Mouse (Mus musculus) left cerebral cortex, adult 9 months (tissue): ENCODE data around the gene Caskin2.
"Not testable (repeated sequence)": the region's sequence is repeated elsewhere in the genome, so short reads cannot be mapped to it uniquely, and the experiment has no call there.

Experiments
- DNase-seq, 2 experiments: peaks; one replicate each; pipeline ENCODE4 v3.0.0; 2022; ENCODE audit warnings: low spot score in 2 of 2

Caskin2 gene

GRCm38 (mm10) chr11:115813507-115814296 is at the start of gene Caskin2:
Caskin2 (minus strand) TSS chr11:115813639.
- peak; percentile 71 to 89 for DNase-seq

GRCm38 (mm10) chr11:115859143-115859945 is 45.9 kb upstream of the Caskin2 start:
- peak; percentile 7 to 54 for DNase-seq

- DNase-seq = no peak
Measured at GRCm38 (mm10) chr11:115858354-115858753, 44.9 kb upstream of the Caskin2 start, which contains the start of gene Myo15b. Myo15b (plus strand) TSS chr11:115858406.

DNA sequence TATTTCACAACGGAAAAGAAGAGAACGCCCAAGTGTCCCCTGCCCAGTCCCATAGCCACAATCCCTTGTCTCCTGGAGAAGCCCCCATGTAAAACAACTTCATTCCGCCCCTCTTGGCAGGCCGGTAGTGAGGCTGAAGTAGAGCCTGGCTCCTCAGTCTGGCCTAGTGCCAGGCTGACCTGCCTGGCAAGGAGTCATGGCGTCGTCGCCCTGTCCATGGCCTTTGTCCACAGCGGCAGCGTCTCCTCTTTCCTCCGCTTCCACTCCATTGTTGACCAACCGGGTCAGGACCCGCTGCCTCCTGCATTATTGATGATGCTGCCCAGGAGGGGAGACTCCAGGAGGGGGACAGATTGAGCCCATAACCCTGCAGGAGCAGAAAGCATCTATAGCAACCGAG is 44.5 kb upstream of the Caskin2 start:
- DNase-seq = no peak

- not testable (repeated sequence) for DNase-seq
Measured at GRCm38 (mm10) chr11:115857146-115857545, 43.7 kb upstream of the Caskin2 start.

DNA sequence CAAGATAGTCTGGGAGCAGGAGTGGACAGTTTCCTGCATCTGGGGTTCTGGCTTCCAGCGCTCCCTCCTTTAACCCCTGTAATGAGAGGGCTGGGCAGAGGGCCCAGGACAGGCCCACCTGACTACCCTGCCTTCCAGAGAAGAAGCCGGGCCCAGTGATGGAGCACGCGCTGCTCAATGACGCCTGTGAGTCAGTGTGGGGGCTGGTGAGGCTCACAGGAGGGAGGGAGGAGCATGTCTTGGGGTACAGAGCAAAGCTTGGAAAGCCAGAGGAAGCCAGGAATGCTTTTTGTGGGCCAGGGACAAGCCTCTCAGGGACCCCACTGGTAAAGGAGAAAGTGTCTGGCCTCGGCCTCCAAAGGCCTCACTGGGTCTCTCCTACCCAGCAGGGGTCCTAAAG is 41.2 kb upstream of the Caskin2 start:
- DNase-seq = peak in 1 of 2 experiments; percentile 17

DNA sequence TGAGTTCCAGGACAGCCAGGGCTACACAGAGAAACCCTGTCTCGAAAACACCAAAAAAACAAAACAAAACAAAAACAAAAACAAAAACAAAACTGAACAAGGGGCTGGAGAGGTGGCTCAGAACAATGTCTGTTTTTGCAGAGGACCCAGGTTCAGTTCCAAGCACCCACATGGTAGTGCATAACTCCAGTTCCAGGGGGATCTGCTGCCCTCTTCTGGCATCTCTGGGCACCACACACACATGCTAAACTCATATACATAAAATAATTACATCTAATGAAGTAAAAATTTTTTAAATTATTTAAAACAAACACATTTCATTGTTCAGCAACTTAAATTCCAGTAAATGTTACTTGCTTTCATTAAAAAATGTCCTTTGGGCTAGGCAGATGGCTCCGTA is 32.4 kb upstream of the Caskin2 start:
- DNase-seq = no peak

DNA sequence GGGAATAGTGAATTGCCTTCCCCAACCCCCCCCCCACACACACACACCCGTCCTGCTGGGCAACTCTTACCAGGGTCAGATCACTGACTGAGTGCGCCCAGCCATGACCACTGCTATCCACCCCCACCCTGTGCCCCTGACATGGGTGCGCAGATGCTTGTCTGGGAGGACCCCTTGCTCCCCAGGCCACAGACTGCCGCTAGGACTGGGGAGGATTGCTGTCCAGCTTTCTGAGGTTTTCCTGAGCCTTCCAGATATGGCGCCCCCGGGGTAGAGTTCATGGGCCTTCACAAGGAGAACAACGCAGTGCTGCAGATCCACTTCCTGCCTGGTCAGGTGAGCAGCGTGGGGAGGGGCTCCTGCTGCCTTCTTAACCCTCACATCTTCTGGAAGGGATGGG is 30.8 kb upstream of the Caskin2 start:
- DNase-seq = no peak

- DNase-seq = no peak
Measured at GRCm38 (mm10) chr11:115843891-115844239, 30.4 kb upstream of the Caskin2 start.

- no peak for DNase-seq
Measured at GRCm38 (mm10) chr11:115843141-115843890, 29.9 kb upstream of the Caskin2 start.

DNA sequence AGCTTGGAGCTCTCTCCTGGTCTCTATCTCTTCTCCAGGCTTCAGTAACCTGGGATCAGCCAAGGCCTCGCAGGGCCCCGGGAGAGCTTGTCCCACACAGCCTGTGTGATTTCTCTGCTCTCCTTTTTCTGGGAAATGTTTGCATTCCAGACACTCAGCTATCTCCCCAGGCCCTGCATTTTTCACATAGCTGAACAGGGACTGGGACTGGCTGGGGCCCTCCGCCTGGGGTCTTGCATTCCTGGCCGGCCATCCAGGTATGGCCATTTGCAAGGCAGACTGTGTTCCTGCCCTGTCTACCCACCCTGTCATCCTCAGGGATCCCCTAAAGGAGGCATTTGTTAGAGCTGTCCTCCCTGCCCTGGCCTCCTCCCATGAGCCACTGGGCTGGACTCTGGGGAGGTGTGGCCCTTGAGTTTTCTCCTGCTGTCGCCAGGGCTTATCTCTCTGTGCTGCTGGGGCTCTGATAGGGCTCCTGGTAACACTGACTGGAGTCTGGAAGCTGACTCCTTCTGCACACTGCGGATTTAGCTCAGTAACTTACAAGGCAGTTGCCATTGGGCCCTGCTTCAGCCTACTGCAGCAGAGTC is 28.6 kb upstream of the Caskin2 start:
- DNase-seq = no peak

DNA sequence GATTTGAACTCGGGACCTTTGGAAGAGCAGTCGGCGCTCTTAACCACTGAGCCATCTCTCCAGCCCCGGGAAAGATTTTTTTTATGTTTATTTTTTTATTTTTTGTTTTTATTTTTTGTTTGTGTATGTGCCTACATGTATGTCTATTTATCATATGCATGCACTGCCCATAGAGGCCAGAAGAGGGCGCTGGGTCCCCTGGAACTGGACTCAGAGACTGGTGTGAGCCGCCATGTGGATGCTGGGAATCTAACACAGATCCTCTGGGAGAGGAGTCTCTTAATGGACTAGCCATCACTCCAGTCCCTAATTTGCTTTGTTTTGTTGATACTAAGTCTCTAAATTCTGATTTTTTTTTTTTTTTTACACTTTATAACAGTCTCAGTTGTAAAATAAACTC is 27.6 kb upstream of the Caskin2 start:
- DNase-seq = no peak

DNA sequence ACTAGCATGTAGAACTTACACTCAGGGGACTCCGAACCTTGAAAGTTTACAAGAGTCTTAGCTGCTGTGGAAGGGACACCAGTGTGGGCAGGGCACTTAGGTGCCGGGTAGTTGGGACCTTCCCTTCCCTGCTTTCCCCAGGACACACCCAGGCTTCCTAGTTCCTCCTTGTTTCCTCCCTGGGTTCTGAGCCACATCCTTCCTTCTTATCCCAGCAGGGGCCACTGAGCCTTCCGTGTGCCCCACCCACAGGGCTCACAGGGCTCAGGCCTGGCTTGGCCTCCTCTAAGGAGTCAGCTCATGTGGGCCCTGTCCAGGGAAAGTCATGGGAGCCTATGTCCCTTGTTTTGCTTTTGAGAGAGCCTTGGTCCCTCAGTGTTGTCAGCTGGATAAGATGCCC is 26.3 kb upstream of the Caskin2 start:
- DNase-seq = no peak

GRCm38 (mm10) chr11:115838895-115839311 is 25.5 kb upstream of the Caskin2 start:
- DNase-seq = no peak

DNA sequence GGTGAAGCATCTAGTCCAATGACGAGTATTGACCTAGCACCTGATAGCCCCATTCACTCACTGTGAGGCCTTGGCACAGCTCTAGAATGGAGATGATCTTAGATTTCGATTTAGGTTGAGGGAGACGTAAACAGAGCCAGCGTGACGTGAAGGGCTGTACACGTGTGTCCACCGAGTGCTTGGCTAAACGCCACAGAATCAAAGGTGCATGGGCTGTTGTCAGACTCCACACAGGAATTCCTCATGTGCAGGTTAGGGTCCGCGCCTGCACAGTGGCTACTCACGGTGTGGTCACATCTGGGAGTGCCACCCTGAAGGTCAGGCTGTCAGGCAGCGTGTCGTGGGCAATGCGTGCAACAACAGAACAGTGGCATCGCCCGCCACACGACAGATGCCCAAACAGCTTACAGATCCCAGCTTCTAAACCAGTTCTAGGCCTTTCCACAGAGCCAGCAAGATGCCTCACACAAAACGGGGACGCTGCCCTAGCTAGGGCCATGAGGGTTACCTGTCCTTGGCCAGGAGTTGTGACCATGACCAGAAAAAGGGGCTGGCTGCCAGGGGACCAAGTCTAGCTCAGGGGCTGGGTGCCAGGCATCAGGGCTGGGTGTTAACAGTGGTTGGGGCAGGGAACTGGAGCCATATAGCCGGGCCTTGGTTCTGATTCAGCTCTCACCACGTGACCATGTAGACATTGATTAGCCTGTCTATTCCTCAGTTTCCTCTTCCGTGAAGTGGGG is 24.3 kb upstream of the Caskin2 start:
- DNase-seq = no peak

GRCm38 (mm10) chr11:115836656-115837395 is 23.4 kb upstream of the Caskin2 start:
- DNase-seq = no peak

DNA sequence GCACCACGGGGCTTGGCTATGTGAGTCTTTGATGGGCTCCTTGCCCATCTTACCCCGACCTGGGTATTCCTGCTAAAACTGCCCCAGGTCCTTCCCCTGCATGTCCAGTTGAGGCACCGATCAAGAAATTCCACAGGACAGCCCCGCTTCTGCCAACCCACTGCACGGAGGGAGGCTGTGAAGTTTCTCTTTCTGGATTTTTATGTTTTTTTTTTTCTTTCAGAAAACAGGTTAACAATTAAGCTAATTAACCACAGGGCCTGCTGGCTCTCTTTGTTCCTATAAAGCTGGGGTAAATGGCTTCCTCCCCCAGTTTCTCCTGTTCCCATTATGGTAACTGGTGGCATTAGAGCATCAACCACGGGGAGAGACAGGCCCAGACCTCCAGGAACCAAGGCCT is 20.6 kb upstream of the Caskin2 start:
- DNase-seq = no peak

- no peak for DNase-seq
Measured at GRCm38 (mm10) chr11:115833021-115833513, 19.6 kb upstream of the Caskin2 start.

DNA sequence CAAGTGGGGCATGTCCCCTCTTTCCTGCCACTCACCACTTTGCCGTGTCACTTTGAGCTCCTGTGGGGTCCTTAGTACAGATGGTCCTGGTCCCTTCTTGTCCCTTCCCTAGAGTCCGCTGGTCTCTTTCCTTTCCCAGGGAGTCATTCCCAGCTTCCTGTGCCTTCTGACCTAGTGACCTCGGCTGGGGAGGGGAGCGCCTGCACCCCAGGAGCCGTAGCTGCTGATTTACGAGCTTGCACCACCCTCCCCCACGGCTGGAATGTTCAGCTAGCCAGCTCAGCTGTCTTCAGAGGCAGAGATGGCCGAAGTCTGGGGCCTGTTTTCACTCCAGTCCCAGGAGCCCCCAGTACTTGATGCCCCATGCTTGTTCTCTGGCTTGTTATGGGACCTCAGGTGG is 19.1 kb upstream of the Caskin2 start:
- DNase-seq = no peak

GRCm38 (mm10) chr11:115832064-115832463 is 18.6 kb upstream of the Caskin2 start:
- no peak for DNase-seq
